Mouse (Mus musculus) limb, embryonic 15.5 days (tissue): ENCODE results near the gene Tmem132a. TPM values are rescaled to one million over a fixed set of nuclear protein-coding genes. Genes with fewer than 3 reads are reported as not detected.

Source experiments
- ATAC-seq: fragments of 200-750 bp; cut with Nextera tagmentation; 2 replicates; pipeline ENCODE4 v1.8.0; 2017; ENCODE audit warnings: low read depth, moderate TSS enrichment; ENCODE audit not compliant: insufficient number of reproducible peaks, low FRiP score, low TSS enrichment
- H3K27ac ChIP-seq: fragments of 300-500 bp; sonication (generic); 2 replicates; pipeline ENCODE4 v1.5.1; 2015; ENCODE audit warnings: moderate library complexity, mild to moderate bottlenecking, inconsistent platforms
- H3K27me3 ChIP-seq: fragments of 300-500 bp; sonication (generic); 2 replicates; pipeline ENCODE4 v1.6.1; 2015; ENCODE audit warnings: inconsistent platforms
- H3K36me3 ChIP-seq: fragments of 300-500 bp; sonication (generic); 2 replicates; pipeline ENCODE4 v1.6.1; 2015; ENCODE audit warnings: inconsistent platforms
- H3K4me1 ChIP-seq: fragments of 300-500 bp; sonication (generic); 2 replicates; pipeline ENCODE4 v1.6.1; 2015; ENCODE audit warnings: inconsistent platforms
- H3K4me2 ChIP-seq: fragments of 300-500 bp; sonication (generic); 2 replicates; pipeline ENCODE4 v1.6.1; 2015; ENCODE audit warnings: mild to moderate bottlenecking, inconsistent platforms
- H3K4me3 ChIP-seq: fragments of 300-500 bp; sonication (generic); 2 replicates; pipeline ENCODE4 v1.5.1; 2015; ENCODE audit warnings: mild to moderate bottlenecking, inconsistent platforms
- H3K9ac ChIP-seq: fragments of 300-500 bp; sonication (generic); 2 replicates; pipeline ENCODE4 v1.6.1; 2015; ENCODE audit warnings: inconsistent platforms
- H3K9me3 ChIP-seq: fragments of 300-500 bp; sonication (generic); 2 replicates; pipeline ENCODE4 v1.6.1; 2016; ENCODE audit warnings: inconsistent platforms
- WGBS: fragments of 180-500 bp; shearing (Covaris S2); methylation state at CpG from one replicate; pipeline ENCODE4 v1.1.7; 2015; 5-methylcytosine and 5-hydroxymethylcytosine counted together
- polyA plus RNA-seq: library from polyadenylated mRNA; unstranded; fragments of >200 nt; fragmentation: Nextera tagmentation; extraction: Ambion mirVana; gene quantifications from 2 replicates; pipeline ENCODE4 v1.2.1, GENCODE M21; 2015

The Tmem132a gene
- polyA plus RNA-seq: 65.2 and 67.4 TPM in 2 replicates

- peak within 1 kb of the TSS; percentile 81 for H3K4me2 ChIP-seq
- H3K27me3 ChIP-seq: no peaks in the 10 kb centered on the region
- H3K27ac ChIP-seq: peak within 1 kb of the TSS; percentile 93
- peaks cover 57% of the 10 kb centered on the region for H3K36me3 ChIP-seq
- peak within 1 kb of the TSS; percentile 85 for H3K9ac ChIP-seq
- WGBS: 2% methylated on average over 8 of the region's 8 CpGs
- ATAC-seq: no peak
- peak within 1 kb of the TSS; percentile 85 for H3K4me3 ChIP-seq
- H3K4me1 ChIP-seq: peaks cover 30% of the 10 kb centered on the region
- H3K9me3 ChIP-seq: no peaks in the 10 kb centered on the region
Observed at GRCm38 (mm10) chr19:10869886-10870527, at the start of gene Tmem132a. TSS of gene Tmem132a (minus strand) at chr19:10869940.

DNA sequence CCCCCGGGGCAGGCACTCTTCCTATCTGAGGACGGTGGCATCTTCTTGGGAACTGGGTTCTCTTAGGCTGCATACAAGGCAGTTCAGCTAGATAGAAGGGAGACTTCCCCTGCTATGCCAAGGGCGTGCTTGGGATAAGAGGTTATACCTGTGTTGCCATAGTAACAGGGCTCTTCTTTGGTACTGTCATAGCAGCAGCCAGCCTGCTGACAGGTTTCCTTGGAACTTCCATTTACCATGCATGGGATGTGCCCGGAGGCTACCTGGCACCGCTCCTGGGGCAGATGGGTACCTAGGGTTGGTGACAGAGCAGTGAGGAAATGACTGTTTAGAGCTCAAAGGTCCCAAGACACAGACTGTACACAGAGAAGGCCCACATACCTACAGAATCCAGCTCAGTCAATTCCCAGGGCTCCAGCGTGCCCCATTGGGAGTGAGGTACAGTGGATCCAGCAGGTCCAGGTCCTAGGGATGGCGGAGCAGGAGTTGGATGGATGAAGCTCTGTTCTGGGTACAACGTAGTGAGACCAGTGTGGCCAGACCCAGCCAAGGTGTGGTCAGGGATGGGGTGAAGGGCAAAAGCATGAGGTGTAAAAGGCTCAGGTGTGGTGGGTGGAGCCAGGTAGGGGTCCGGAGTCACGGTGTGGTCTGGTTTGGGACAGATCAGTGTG lies 48.7 kb upstream of the Tmem132a start:
- Histone ChIP-seq H3K9me3 (no peaks in the 10 kb centered on the region), H3K27me3 (no peaks in the 10 kb centered on the region), H3K4me2 (no peak overlapping the region), H3K4me3 (no peak overlapping the region), H3K9ac (no peak overlapping the region), H3K4me1 (0 out of 2 replicates have a peak, but pooled peaks cover 4% of the 10 kb centered on the region), H3K27ac (no peak overlapping the region), H3K36me3 (no peaks in the 10 kb centered on the region)
- no peak for ATAC-seq
- 89% methylated on average over 10 of the region's 10 CpGs for WGBS

- no peaks in the 10 kb centered on the region for H3K36me3 ChIP-seq
- no peak overlapping the region for H3K4me2 ChIP-seq
- 59% methylated on average over 5 of the region's 5 CpGs for whole genome bisulfite sequencing
- H3K4me3 ChIP-seq: no peak overlapping the region
- H3K27me3 ChIP-seq: no peaks in the 10 kb centered on the region
- H3K9ac ChIP-seq: no peak overlapping the region
- H3K4me1 ChIP-seq: 0 out of 2 replicates have a peak, but pooled peaks cover 4% of the 10 kb centered on the region
- ATAC-seq: no peak
- no peaks in the 10 kb centered on the region for H3K9me3 ChIP-seq
- no peak overlapping the region for H3K27ac ChIP-seq
Observed at GRCm38 (mm10) chr19:10916506-10916905, 46.8 kb upstream of the Tmem132a start.

DNA sequence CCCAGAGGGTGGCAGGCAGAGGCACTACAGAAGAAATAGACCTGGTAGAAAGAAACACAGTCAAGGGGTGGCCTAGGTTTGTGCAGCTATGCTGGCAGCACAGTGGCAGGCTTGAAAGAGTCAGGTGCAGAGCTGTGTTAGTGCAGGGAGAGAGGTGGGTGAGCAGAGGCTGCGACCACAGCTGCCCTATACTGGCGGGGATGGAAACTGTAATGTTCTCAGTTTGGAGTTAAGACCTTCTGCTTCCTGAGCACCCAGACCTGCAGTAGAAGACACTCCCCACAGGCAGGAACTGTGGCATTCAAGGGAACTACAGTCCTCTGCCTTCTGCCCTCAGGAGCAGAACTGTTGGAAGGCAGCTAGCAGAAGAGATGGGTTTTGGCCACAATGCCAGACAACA lies 45.1 kb upstream of the Tmem132a start:
- H3K4me3 ChIP-seq: no peak overlapping the region
- no peak overlapping the region for H3K9ac ChIP-seq
- WGBS: 76% methylated on average over 2 of the region's 2 CpGs
- no peak overlapping the region for H3K4me2 ChIP-seq
- no peaks in the 10 kb centered on the region for H3K36me3 ChIP-seq
- H3K27me3 ChIP-seq: no peaks in the 10 kb centered on the region
- no peaks in the 10 kb centered on the region for H3K9me3 ChIP-seq
- no peak for ATAC-seq
- 0 out of 2 replicates have a peak, but pooled peaks cover 4% of the 10 kb centered on the region for H3K4me1 ChIP-seq
- H3K27ac ChIP-seq: no peak overlapping the region

DNA sequence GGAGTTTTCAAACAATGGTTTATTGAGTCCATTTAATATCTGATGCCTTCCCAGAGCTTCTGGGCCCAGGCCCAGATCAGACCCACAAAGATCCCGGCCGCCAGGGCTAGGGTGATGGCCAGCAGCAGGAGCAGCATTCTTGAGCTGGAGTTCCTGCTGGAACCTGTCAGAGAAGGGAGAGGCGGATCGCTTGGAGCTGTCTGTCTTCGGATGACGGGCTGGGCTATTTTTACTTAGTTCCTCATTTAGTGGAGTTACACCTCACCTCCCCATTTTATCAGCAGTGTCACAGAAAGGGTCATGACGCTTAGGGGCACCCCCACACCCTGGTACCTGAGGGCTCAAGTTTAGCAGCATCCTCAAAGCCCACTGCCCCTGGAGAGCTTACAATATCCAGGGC lies 44.6 kb upstream of the Tmem132a start:
- Histone ChIP-seq H3K4me3 (no peak overlapping the region), H3K9ac (no peak overlapping the region), H3K4me2 (no peak overlapping the region), H3K36me3 (no peaks in the 10 kb centered on the region), H3K9me3 (no peaks in the 10 kb centered on the region), H3K27me3 (no peaks in the 10 kb centered on the region), H3K27ac (no peak overlapping the region), H3K4me1 (peaks cover 8% of the 10 kb centered on the region; the same call in 1 of the 2 replicates)
- WGBS: 56% methylated on average over 7 of the region's 7 CpGs
- no peak for ATAC-seq

DNA sequence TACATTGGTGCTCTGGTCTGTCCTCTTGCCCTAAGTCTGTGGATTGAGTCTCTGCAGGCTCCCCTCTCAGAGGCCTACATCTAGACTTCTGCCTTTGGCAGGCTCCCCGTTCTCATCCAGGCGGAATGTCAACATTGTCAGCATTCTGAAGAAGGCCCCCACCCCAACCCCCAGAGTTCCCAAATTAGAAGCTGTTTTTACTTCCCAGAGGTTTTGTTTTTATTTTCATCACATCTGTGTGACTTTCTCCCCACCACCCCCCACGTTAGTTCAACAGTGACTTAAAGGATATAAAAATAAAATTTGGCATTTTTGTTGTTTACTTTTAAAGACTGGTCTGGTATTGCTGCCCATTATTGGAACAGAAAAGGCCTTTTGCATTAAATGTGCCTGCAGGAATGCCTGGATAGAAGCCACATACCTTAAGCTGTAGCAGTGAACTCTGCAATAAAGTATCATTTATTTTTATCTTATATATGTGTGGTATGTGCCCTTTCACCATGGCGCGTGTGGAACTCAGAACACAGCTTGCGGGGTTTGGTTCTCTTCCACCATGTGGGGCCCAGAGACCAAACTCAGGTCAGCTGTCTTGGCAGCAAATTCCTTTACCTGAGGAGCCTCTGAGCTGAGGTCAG lies 39.5 kb upstream of the Tmem132a start:
- no peaks in the 10 kb centered on the region for H3K27me3 ChIP-seq
- no peak overlapping the region for H3K4me2 ChIP-seq
- 0 out of 2 replicates have a peak overlapping the region, but pooled peaks have one; percentile 17 for H3K9ac ChIP-seq
- H3K36me3 ChIP-seq: peaks cover 26% of the 10 kb centered on the region
- WGBS: 38% methylated on average over 6 of the region's 6 CpGs
- ATAC-seq: peak; percentile 56
- peak overlapping the region; percentile 86 for H3K27ac ChIP-seq
- no peaks in the 10 kb centered on the region for H3K9me3 ChIP-seq
- H3K4me3 ChIP-seq: no peak overlapping the region
- peaks cover 21% of the 10 kb centered on the region for H3K4me1 ChIP-seq

DNA sequence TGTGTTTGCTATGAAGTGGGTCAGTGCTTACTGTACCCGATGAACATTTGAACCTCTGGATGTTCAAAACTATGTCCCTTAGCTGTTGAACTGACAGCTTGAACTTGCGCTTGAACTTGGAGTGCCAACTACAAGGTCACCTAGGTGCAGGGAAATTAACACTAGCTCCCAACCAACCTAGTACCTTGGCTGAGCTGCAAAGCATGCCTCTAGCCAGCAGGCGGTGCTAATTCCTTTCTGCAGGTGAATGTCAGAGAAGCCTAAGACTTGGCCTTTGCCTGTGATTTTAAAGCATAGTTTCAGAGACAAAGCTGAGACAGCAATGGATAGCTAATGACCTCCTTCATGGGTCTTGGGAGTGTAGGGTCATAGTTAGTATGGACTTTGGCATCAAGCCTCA lies 38.2 kb upstream of the Tmem132a start:
- Histone ChIP-seq H3K4me3 (no peak overlapping the region), H3K36me3 (peaks cover 40% of the 10 kb centered on the region), H3K9me3 (no peaks in the 10 kb centered on the region), H3K27ac (peak overlapping the region; percentile 86; the same call in 1 of the 2 replicates), H3K4me1 (peaks cover 19% of the 10 kb centered on the region), H3K9ac (no peak overlapping the region), H3K27me3 (no peaks in the 10 kb centered on the region), H3K4me2 (no peak overlapping the region)
- no peak for ATAC-seq
- 61% methylated on average over 3 of the region's 3 CpGs for WGBS

DNA sequence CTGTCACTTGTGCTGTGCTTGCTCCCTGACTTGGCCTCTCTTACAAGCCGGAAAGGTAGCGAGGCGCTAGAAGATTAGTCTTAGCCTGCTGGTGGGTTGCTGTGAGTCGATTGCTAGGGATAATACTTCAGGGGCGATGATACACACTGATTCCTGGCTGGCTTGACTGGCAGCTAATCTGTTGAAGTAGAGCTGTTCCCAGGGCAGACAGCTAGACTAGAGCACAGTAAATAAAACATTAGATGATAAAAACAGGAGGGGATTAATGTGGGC lies 35.9 kb upstream of the Tmem132a start:
- H3K4me3 ChIP-seq: no peak overlapping the region
- H3K27me3 ChIP-seq: no peaks in the 10 kb centered on the region
- WGBS: 79% methylated on average over 5 of the region's 5 CpGs
- H3K27ac ChIP-seq: peak overlapping the region; percentile 61
- ATAC-seq: no peak
- no peak overlapping the region for H3K4me2 ChIP-seq
- H3K4me1 ChIP-seq: peaks cover 19% of the 10 kb centered on the region
- H3K36me3 ChIP-seq: peaks cover 62% of the 10 kb centered on the region
- no peak overlapping the region for H3K9ac ChIP-seq
- H3K9me3 ChIP-seq: no peaks in the 10 kb centered on the region

- no peak overlapping the region for H3K4me2 ChIP-seq
- no peak overlapping the region for H3K4me3 ChIP-seq
- peak; percentile 69 for ATAC-seq
- no peak overlapping the region for H3K9ac ChIP-seq
- H3K27ac ChIP-seq: peak overlapping the region; percentile 61
- peaks cover 67% of the 10 kb centered on the region for H3K36me3 ChIP-seq
- 45% methylated on average over 7 of the region's 7 CpGs for WGBS
- no peaks in the 10 kb centered on the region for H3K27me3 ChIP-seq
- no peaks in the 10 kb centered on the region for H3K9me3 ChIP-seq
- peaks cover 19% of the 10 kb centered on the region for H3K4me1 ChIP-seq
Observed at GRCm38 (mm10) chr19:10904927-10905727, 35.4 kb upstream of the Tmem132a start.

DNA sequence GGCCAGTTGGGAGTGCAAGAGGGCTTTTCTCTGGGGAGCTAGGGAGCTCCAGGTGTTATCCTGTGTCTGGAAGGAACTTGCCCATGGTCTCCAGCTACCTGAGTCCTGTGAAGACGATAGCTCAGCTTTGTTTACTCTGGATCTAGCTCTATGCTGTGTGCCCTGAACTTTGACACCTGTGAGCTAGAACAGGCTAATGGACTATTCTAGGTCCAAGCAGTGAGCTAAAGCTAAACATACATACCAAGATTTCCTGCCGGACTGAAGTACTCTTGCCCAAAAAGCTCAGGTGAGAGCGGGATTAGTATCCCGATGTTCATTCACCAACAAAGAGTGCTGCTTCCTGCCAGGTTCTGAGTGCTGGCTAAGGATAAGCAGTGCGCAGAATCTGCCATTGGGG lies 34.8 kb upstream of the Tmem132a start:
- Histone ChIP-seq H3K9me3 (no peaks in the 10 kb centered on the region), H3K4me3 (no peak overlapping the region), H3K9ac (no peak overlapping the region), H3K36me3 (peaks cover 73% of the 10 kb centered on the region), H3K4me1 (peaks cover 17% of the 10 kb centered on the region), H3K27me3 (no peaks in the 10 kb centered on the region), H3K27ac (0 out of 2 replicates have a peak overlapping the region, but pooled peaks have one; percentile 4), H3K4me2 (no peak overlapping the region)
- WGBS: 87% methylated on average over 5 of the region's 5 CpGs
- no peak for ATAC-seq

- no peak overlapping the region for H3K4me3 ChIP-seq
- H3K27ac ChIP-seq: no peak overlapping the region
- no peak overlapping the region for H3K4me2 ChIP-seq
- no peak overlapping the region for H3K9ac ChIP-seq
- peaks cover 79% of the 10 kb centered on the region for H3K36me3 ChIP-seq
- WGBS: 92% methylated on average over 5 of the region's 5 CpGs
- H3K9me3 ChIP-seq: no peaks in the 10 kb centered on the region
- no peak for ATAC-seq
- H3K4me1 ChIP-seq: peaks cover 15% of the 10 kb centered on the region
- H3K27me3 ChIP-seq: no peaks in the 10 kb centered on the region
Observed at GRCm38 (mm10) chr19:10901046-10901445, 31.3 kb upstream of the Tmem132a start.
